Mouse (Mus musculus) embryonic facial prominence, embryonic 14.5 days (tissue): ENCODE results near the gene Map1lc3a. TPM values are rescaled to one million over a fixed set of nuclear protein-coding genes. Genes with fewer than 3 reads are reported as not detected.

Experiments used
- ATAC-seq: fragments of 200-750 bp; cut with Nextera tagmentation; 2 replicates; pipeline ENCODE4 v1.8.0; 2017; ENCODE audit warnings: low read depth, moderate number of reproducible peaks, moderate TSS enrichment
- DNase-seq: peaks from one replicate; pipeline ENCODE4 v3.0.0-alpha.2; 2015; ENCODE audit warnings: low spot score
- H3K27ac ChIP-seq: fragments of 300-500 bp; sonication (generic); replicated peaks from 2 replicates; pipeline ENCODE4 v1.5.1; 2014; ENCODE audit warnings: low read depth, mild to moderate bottlenecking, low read length, moderate library complexity
- H3K27me3 ChIP-seq: fragments of 300-500 bp; sonication (generic); replicated peaks from 2 replicates; pipeline ENCODE4 v1.6.1; 2014; ENCODE audit warnings: low read length; ENCODE audit not compliant: control insufficient read depth, insufficient read depth
- H3K36me3 ChIP-seq: fragments of 300-500 bp; sonication (generic); 2 replicates; pipeline ENCODE4 v1.6.1; 2014; ENCODE audit warnings: low read length, mixed read lengths; ENCODE audit not compliant: control insufficient read depth, insufficient read depth
- H3K4me1 ChIP-seq: fragments of 300-500 bp; sonication (generic); 2 replicates; pipeline ENCODE4 v1.6.1; 2014; ENCODE audit warnings: antibody characterized with exemption, low read length; ENCODE audit not compliant: control insufficient read depth, insufficient read depth
- H3K4me2 ChIP-seq: fragments of 300-500 bp; sonication (generic); 2 replicates; pipeline ENCODE4 v1.6.1; 2014; ENCODE audit warnings: low read depth, mild to moderate bottlenecking, low read length, moderate library complexity, mixed read lengths
- H3K4me3 ChIP-seq: fragments of 300-500 bp; sonication (generic); 2 replicates; pipeline ENCODE4 v1.5.1; 2014; ENCODE audit warnings: low read depth, mild to moderate bottlenecking, low read length
- H3K9ac ChIP-seq: fragments of 300-500 bp; sonication (generic); 2 replicates; pipeline ENCODE4 v1.6.1; 2014; ENCODE audit warnings: low read depth, mild to moderate bottlenecking, low read length, moderate library complexity, mixed read lengths
- H3K9me3 ChIP-seq: fragments of 300-500 bp; sonication (generic); 2 replicates; pipeline ENCODE4 v1.6.1; 2016; ENCODE audit warnings: low read length; ENCODE audit not compliant: control insufficient read depth
- WGBS: fragments of 180-500 bp; shearing (Covaris S2); extraction: QIAGEN DNeasy Blood & Tissue Kit; methylation state at CpG from one replicate; pipeline ENCODE4 v1.1.7; 2014; 5-methylcytosine and 5-hydroxymethylcytosine counted together
- polyA plus RNA-seq: library from polyadenylated mRNA; unstranded; fragments of >200 nt; fragmentation: Nextera tagmentation; extraction: Ambion mirVana; gene quantifications from 2 replicates; pipeline ENCODE4 v1.2.1, GENCODE M21; 2014

The Map1lc3a gene
- polyA plus RNA-seq, 1 experiment from 2014 or later, result 241 TPM

DNA sequence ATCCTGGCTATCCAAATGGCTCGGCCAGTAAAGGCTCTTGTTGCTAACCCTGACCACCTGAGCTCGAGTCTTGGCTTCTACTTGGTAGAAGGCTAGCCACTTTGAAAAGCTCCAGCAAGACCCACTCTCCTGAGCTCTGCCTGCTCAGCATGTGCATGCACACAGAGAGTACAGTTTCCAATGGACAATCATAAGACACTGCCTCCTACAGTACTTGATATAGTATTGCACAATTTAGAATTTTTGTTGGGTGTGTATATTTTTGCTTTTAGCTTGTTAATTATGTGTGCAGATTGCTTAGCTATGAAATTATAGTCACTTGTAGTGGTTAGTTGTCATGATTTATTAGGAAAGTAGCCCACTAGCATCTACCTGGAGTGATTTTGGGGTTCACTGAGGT lies 27.4 kb upstream of the Map1lc3a start:
- no peaks in the 10 kb centered on the region for H3K4me1 ChIP-seq
- no peak overlapping the region for H3K4me3 ChIP-seq
- DNase-seq (no peak), ATAC-seq (no peak)
- H3K36me3 ChIP-seq, result peaks cover 81% of the 10 kb centered on the region
- H3K27me3 ChIP-seq, result no peaks in the 10 kb centered on the region
- H3K4me2 ChIP-seq, result no peak overlapping the region
- H3K9me3 ChIP-seq, result no peaks in the 10 kb centered on the region
- no peak overlapping the region for H3K9ac ChIP-seq
- H3K27ac ChIP-seq, result no peak overlapping the region
- 92% methylated on average over 2 of the region's 2 CpGs for WGBS

DNA sequence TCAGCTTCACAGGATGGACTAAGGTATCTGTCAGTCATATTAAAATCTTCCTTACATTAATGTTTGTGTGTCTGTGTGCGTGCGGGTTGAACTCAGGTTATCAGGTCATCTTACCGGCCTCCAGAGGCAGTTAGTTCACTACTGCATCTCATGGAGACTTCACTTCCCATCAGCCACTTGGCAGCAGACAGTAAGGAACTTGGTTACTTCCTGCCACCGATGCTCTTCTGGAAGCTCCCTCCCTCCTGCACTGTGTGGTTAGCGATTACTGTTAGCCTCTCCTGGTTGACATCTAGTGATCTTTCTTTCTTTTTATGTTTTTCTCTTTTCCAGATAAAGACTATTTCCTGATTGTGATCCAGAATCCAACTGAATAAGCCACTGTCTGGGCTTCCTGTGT lies 26.5 kb upstream of the Map1lc3a start:
- no peak overlapping the region for H3K27ac ChIP-seq
- 95% methylated on average over 5 of the region's 5 CpGs for WGBS
- H3K27me3 ChIP-seq, result no peaks in the 10 kb centered on the region
- no peak for ATAC-seq
- DNase-seq, result no peak
- H3K36me3 ChIP-seq, result peaks cover 72% of the 10 kb centered on the region
- no peaks in the 10 kb centered on the region for H3K4me1 ChIP-seq
- no peak overlapping the region for H3K4me2 ChIP-seq
- H3K4me3 ChIP-seq, result no peak overlapping the region
- no peak overlapping the region for H3K9ac ChIP-seq
- H3K9me3 ChIP-seq, result no peaks in the 10 kb centered on the region

DNA sequence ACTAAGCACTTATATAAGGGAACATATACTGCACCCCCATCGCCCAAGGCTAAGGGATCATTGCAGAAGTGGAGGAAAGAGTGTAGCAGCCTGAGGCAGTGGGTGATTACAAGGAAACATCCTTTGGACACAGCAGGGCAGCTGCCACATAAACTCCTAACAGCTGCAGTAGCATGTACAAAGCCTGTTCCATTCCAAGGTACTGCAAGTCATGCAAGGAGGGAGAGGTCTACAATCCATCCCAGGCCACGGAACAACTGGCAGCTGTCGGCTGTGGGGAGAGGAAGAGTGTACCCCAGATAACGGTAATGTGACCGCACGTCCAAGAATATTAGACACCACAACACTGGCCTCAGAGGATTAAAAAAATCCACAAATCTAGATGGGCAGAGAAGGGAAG lies 10.6 kb upstream of the Map1lc3a start:
- Histone ChIP-seq H3K9me3 (no peaks in the 10 kb centered on the region), H3K27ac (no peak overlapping the region), H3K4me1 (no peaks in the 10 kb centered on the region), H3K27me3 (no peaks in the 10 kb centered on the region), H3K36me3 (no peaks in the 10 kb centered on the region), H3K9ac (no peak overlapping the region), H3K4me3 (no peak overlapping the region), H3K4me2 (no peak overlapping the region)
- 85% methylated on average over 6 of the region's 6 CpGs for WGBS
- no peak for ATAC-seq
- DNase-seq, result no peak

DNA sequence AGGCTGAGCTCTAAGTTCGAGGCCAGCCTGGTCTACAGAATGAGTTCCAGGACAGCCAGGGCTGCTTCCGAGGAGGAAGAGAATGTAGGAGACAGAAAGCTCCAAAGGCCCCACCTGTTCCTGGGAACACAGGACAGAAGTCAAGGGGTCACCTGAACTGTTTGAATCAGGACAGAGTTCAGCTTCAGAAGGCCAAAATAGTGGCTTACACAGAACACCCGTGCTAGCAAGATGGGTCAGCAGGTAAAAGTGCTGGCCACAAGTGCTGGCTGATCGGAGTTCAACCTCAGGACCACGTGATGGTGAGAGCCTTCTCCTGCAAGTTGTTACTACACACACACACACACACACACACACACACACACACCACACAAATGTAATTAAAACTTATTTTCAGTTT lies 9.2 kb upstream of the Map1lc3a start:
- H3K27me3 ChIP-seq, result no peaks in the 10 kb centered on the region
- WGBS, result 83% methylated on average over 5 of the region's 5 CpGs
- no peak overlapping the region for H3K4me2 ChIP-seq
- H3K27ac ChIP-seq, result no peak overlapping the region
- no peaks in the 10 kb centered on the region for H3K4me1 ChIP-seq
- no peak overlapping the region for H3K4me3 ChIP-seq
- H3K9ac ChIP-seq, result no peak overlapping the region
- ATAC-seq (no peak), DNase-seq (no peak)
- H3K36me3 ChIP-seq, result no peaks in the 10 kb centered on the region
- H3K9me3 ChIP-seq, result no peaks in the 10 kb centered on the region

DNA sequence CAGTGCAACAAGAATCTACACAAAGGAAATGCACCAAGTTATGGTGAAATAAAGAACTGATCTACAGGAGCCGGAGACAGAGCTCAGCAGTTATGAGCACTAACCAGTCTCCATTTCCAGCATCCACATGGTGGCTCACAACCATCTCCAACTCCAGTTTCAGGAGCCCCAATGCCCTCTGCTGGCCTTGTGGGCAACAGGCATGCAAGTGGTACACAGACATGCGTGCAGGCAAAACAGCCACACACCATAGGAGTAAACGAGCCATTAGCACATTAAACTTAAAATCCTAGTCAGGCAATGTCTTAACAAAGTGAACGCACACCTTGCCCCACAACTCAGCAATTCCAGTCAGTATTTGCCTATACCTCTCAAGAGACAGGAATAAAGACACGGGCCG lies 4.1 kb upstream of the Map1lc3a start:
- Histone ChIP-seq H3K4me3 (no peak overlapping the region), H3K27ac (no peak overlapping the region), H3K36me3 (no peaks in the 10 kb centered on the region), H3K4me1 (peaks cover 6% of the 10 kb centered on the region), H3K9me3 (no peaks in the 10 kb centered on the region), H3K9ac (no peak overlapping the region), H3K27me3 (no peaks in the 10 kb centered on the region), H3K4me2 (no peak overlapping the region)
- ATAC-seq (no peak), DNase-seq (no peak)
- WGBS, result 81% methylated on average over 6 of the region's 6 CpGs

DNA sequence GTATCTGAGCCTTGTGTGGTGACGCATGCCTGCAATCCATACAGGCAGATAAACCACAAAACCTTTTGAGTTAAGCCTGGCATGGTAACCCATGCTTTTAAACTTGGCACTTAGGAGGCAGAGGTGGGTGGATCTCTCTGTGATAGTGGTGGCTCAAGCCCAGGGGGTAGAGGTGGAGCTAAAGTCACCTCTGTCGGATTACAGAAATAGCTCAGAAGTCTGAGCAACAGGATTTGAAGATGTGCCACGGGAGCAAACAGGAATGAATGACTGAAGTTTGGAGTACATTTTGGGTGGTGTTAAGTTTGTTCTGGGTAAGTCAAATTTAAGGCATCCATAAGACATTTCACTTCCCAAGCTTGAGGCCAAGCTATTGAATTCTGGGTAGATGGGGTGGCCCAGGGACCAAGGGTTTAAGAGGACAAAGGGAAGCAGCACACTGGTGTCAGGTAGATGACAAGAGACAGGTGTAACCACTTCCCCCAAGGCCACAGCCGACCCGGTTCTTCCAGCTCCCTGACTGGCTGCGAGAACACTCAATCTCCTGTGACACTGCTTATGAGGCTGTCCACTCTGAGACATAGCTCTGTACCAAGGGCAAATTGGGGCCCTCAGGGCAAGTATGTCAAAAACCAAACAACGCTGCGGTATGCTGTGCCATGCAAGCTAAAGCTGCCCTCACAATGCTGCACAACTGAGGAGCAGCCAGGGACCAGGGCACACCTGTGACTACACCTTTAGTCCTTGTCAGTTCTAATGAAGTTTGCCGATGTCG lies 3.5 kb upstream of the Map1lc3a start:
- H3K4me1 ChIP-seq, result peaks cover 13% of the 10 kb centered on the region
- H3K9ac ChIP-seq, result no peak overlapping the region
- no peaks in the 10 kb centered on the region for H3K9me3 ChIP-seq
- WGBS, result 61% methylated on average over 10 of the region's 10 CpGs
- ATAC-seq (no peak), DNase-seq (no peak)
- H3K27me3 ChIP-seq, result no peaks in the 10 kb centered on the region
- H3K27ac ChIP-seq, result no peak overlapping the region
- no peaks in the 10 kb centered on the region for H3K36me3 ChIP-seq
- H3K4me3 ChIP-seq, result no peak overlapping the region
- no peak overlapping the region for H3K4me2 ChIP-seq

DNA sequence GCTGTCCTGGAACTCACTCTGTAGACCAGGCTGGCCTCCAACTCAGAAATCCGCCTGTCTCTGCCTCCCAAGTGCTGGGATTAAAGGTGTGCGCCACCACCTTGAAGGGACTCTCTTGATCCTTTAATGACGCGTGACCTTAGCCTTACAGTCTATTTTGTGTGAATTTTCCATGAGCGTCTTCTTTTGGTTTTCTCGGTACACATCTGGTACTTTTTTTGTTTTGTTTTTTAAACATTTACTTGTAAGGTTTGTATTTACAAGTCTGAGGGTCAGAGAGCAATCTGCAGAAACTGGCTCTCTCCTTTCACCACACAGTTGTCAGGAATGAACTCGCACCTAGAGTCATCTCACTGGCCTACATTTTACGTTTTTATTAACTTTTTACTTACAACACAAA lies 2.5 kb upstream of the Map1lc3a start:
- Histone ChIP-seq H3K4me3 (no peak overlapping the region), H3K4me2 (no peak overlapping the region), H3K4me1 (peaks cover 13% of the 10 kb centered on the region), H3K9ac (no peak overlapping the region), H3K9me3 (no peaks in the 10 kb centered on the region), H3K27ac (no peak overlapping the region), H3K36me3 (peaks cover 4% of the 10 kb centered on the region), H3K27me3 (no peaks in the 10 kb centered on the region)
- ATAC-seq, result no peak
- DNase-seq, result no peak
- WGBS, result 84% methylated on average over 8 of the region's 8 CpGs

DNA sequence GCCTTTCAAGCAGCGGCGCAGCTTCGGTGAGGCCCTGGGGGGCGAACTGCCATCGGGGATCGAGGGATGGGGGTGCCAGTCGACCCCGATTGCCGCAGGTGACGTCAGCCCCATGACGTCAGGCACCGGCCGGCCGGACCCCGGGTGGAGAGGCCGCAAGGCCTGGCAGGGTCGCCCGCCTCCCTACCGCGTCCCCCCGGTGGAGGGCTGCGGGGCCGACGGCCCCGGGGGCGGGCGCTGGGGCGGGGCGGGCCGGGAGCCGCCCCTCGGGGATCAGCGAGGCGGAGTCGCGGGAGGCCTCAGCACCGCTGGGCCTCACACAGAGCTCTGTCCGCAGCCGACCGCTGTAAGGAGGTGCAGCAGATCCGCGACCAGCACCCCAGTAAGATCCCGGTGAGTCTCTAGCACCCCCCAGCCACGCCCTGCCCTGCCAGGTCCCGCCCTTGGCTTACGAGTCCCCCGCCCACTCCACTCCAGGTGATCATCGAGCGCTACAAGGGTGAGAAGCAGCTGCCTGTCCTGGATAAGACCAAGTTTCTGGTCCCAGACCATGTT lies 601 bp downstream of the Map1lc3a start:
- peak overlapping the region; percentile 93 for H3K4me3 ChIP-seq
- H3K27ac ChIP-seq, result peak overlapping the region; percentile 92
- ATAC-seq (peak; percentile 91), DNase-seq (peak; percentile 72)
- 0% methylated on average over 12 of the region's 49 CpGs for WGBS
- H3K36me3 ChIP-seq, result peaks cover 6% of the 10 kb centered on the region
- no peaks in the 10 kb centered on the region for H3K27me3 ChIP-seq
- H3K9me3 ChIP-seq, result no peaks in the 10 kb centered on the region
- peak overlapping the region; percentile 75 for H3K4me2 ChIP-seq
- H3K9ac ChIP-seq, result peak overlapping the region; percentile 97
- H3K4me1 ChIP-seq, result peaks cover 13% of the 10 kb centered on the region

DNA sequence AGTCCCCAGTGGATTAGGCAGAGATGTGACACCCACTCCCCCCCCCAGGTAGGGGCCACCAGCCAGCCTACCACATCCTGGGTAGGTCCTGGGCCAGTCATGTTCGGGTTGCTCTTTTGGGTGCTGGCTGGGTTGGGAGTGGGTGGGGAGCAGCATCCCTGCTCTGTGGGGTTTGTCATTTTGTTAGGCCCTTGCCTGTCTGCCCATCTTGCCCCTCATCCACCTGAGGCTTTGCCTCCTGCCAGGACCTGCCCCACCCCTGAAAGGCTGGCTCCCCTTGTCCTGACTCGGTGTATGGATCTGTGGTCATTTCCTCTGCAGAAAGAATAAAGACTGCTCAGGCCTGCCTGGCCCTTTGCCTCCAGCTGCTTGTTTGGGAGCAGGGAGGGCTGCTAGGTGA lies 1.6 kb downstream of the Map1lc3a start:
- Histone ChIP-seq H3K9me3 (no peaks in the 10 kb centered on the region), H3K27ac (no peak overlapping the region), H3K4me1 (peaks cover 13% of the 10 kb centered on the region), H3K9ac (peak overlapping the region; percentile 97), H3K4me2 (peak overlapping the region; percentile 75; the same call in 1 of the 2 replicates), H3K27me3 (no peaks in the 10 kb centered on the region), H3K4me3 (0 out of 2 replicates have a peak overlapping the region, but pooled peaks have one; percentile 93), H3K36me3 (peaks cover 6% of the 10 kb centered on the region)
- DNase-seq (no peak), ATAC-seq (no peak)
- 69% methylated on average over 2 of the region's 2 CpGs for WGBS
